Mouse (Mus musculus) thymus, postnatal 10 days (tissue): Measurements from ENCODE around the gene Zfp318.

ENCODE experiments used
- DNase-seq, 2 experiments: peaks; one replicate each; pipeline ENCODE4 v3.0.0; 2021; ENCODE audit warnings: low spot score in 2 of 2

Zfp318 gene

GRCm38 (mm10) chr17:46383294-46384060 lies at the start of gene Zfp318:
Gene Zfp318, plus strand, starts transcription at chr17:46383731.
- peak; percentile 98 to 100 for DNase-seq

GRCm38 (mm10) chr17:46336475-46336874 lies 47.1 kb upstream of the Zfp318 start:
- peak in 1 of 2 experiments; percentile 24 for DNase-seq

DNA sequence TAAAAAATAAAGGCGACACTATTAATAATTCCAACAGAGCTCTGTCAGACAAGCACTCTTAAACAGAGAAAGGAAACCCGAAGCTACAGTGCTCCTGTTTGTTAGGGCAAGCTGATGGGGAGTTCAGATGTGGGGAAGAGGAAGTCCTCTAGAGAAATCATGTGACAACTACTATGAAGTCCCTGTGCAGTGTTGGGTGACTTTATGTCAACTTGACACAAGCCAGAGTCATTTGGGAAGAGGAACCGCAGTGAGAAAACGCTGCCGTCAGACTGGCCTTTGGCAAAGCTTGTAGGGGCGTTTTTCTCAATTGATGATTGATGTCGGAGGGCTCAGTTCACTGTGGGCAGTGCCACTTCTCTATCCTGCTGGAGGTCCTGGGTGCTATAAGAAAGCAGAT lies 42.3 kb upstream of the Zfp318 start:
- DNase-seq: no peak

DNA sequence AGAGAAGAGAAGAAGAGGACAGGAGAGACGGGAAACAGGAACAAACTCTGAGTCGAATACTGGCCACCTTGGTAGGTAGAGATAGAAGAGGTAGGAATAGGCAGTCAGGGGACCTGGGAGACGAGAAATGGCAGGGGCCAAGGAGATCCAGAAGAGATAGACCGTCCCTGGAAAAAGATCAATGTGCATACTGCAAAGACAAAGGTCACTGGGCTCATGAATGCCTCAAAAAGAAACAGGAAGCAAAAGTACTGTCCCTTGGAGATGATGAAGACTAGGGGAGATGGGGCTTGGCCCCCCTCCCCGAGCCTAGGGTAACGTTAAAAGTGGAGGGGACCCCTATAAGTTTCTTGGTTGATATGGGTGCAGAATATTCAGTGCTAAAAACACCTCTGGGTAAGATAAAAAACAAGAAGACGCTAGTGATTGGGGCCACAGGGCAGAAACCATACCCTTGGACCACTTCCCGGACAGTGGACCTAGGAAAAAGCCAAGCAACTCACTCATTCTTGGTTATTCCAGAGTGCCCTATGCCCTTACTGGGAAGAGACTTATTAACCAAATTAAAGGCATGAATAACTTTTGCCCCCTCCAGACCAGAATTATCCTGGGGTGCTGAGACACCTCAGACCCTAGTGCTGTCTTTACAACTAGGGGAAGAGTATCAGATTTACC lies 32.4 kb upstream of the Zfp318 start:
- no peak for DNase-seq

DNA sequence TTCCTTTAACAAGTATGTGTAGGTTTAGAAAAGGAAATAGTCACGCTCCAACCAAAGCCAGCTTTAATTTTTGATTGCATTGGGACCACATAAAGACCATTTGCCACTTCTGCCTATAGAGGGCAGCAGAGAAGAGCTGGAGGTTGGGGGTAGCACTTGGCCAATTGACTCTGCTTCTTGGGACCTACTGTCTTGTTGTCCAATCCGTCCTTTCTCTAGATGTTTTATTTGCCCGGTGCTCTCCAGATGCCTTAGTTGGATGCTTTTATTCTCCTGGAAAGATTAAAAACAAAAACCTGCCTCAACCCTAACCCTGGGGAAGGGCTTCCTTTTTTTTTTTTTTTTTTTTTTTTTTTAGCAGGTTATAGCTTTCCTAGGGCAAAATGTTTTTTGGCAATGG lies 11.7 kb upstream of the Zfp318 start:
- DNase-seq: peak in 1 of 2 experiments; percentile 55

GRCm38 (mm10) chr17:46378564-46378963 lies 5.0 kb upstream of the Zfp318 start:
- DNase-seq: no peak

- DNase-seq: peak; percentile 23 to 26
Observed at GRCm38 (mm10) chr17:46384061-46384801, 700 bp downstream of the Zfp318 start.

GRCm38 (mm10) chr17:46388200-46388599 lies 4.7 kb downstream of the Zfp318 start:
- DNase-seq: no peak

- peak in 1 of 2 experiments; percentile 20 for DNase-seq
Observed at GRCm38 (mm10) chr17:46393012-46393411, 9.5 kb downstream of the Zfp318 start.

- no peak for DNase-seq
Observed at GRCm38 (mm10) chr17:46394631-46395030, 11.1 kb downstream of the Zfp318 start.

DNA sequence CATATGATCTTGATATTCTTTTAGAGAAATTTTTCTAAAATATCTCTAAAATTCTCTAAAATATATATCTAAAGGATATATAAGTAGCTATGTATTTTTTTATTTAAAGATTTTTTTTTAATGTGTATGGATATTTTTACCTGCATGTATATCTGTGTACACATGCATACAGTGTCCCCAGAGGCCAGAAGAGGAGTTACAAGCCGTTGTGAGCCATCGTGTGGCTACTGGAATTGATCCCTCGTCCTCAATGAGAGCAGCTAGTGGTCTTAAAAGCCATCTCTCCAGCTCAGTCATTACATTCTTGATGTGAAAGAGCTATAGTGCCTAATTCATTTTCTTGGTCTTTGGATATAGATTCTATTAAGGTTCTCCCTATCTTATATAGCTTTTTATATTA lies 24.9 kb downstream of the Zfp318 start:
- no peak for DNase-seq

DNA sequence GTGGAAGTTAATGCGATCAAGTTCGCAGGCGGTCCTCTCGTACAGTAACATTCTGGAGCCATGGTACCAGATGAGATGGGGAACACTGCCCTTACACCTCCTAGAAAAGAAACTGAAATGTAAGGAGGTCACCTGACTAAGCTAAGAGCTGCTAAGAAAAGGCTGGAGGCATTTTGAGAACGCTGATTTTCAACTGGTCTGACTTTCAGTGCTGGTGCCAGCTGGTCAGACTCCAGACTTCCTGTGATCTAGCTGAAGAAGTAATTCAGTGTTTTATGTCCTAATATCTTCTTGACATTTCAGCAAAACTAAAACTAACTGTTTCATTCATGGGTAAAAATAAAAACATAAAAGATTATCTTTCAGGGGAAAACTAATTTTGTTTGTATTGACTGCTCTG lies 35.1 kb downstream of the Zfp318 start:
- no peak for DNase-seq

DNA sequence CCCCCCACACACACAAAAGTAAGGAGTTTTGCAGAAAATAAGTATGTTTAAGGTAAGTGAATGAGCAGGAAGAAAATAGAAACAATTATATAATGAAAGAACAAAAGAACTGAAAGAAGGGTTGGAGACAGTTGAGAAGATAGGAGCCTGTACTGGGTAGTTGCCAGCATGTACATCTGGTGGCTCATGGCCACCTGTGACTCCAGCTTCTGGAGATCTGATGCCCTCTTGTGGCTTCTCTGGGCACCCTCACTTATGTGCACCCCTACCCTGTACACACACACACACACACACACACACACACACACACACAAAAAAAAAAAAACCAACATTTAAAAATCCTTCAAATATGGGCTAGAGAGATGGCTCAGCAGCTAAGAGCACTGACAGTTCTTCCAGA lies 36.2 kb downstream of the Zfp318 start:
- DNase-seq: no peak

DNA sequence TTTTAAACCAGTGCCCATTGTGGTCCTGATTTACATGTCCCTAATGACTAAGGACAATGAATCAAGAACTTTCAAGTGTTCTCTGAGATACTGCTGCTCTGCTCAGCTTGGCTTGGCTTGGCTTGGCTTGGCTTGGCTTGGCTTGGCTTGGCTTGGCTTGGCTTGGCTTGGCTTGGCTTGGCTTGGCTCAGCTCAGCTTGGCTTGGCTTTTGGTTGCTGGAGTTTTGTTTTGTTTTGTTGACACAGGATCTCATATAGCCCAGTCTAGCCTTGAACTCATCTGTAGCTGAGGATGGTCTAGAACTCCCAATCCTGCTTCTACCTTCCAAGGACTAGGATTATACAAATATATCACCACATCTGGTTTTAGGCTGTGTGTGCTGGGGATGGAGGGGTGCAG lies 43.0 kb downstream of the Zfp318 start:
- no peak for DNase-seq

DNA sequence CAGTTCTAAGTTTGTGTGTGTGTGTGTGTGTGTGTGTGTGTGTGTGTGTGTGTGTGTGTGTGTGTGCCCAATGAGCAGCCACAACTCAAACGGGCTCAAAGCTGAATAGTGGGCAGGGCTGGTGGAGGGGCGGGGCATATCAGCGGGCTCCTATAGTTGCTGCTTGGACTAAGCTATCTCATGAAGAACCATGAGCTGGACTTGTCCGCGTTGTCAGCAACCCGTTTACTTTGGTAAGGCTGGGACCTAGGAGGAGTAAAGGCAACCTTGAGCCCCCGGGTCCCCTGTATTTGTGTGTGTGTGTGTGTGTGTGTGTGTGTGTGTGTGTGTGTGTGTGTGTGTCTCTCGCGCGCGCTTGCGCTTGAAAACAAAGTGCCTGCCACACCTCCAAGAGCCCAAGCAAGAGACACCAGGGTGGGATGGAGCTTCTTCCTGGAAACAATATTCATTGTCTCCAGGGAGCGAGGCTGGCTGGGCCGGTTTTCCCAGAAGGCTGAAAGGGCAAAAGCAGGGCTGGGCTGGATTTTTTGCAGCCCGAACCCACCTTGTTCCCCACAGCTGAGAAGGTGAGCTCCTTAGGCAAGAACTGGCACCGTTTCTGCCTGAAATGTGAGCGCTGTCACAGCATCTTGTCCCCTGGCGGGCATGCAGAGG lies 45.4 kb downstream of the Zfp318 start, which contains the start of gene Crip3:
Crip3 (plus strand) TSS at position 166 of the 654 bp plus-strand sequence.
- no peak for DNase-seq

DNA sequence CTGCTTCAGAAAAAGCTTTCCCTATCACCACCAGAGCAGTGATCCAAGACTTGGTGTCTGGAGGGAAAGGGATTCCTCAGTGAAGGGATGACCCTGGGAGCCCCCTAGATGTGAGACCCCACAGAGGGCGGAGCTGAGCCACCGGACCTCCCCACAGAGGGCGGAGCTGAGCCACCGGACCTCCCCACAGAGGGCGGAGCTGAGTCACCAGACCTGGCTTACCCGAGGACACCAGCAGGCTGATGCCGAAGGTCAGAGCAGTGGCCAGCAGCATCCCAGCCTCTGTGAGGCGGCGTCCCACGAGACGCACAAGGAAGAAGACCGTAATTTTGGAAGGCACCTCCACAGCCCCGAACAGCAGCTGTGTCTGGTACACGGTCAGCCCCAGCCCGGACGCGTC lies 50.1 kb downstream of the Zfp318 start:
- no peak for DNase-seq

- DNase-seq: peak in 1 of 2 experiments; percentile 38
Observed at GRCm38 (mm10) chr17:46436672-46437366, 53.3 kb downstream of the Zfp318 start.

GRCm38 (mm10) chr17:46438298-46438873 lies 54.9 kb downstream of the Zfp318 start, which contains the start of gene Slc22a7:
Gene Slc22a7, minus strand, starts transcription at chr17:46438457.
- no peak for DNase-seq

DNA sequence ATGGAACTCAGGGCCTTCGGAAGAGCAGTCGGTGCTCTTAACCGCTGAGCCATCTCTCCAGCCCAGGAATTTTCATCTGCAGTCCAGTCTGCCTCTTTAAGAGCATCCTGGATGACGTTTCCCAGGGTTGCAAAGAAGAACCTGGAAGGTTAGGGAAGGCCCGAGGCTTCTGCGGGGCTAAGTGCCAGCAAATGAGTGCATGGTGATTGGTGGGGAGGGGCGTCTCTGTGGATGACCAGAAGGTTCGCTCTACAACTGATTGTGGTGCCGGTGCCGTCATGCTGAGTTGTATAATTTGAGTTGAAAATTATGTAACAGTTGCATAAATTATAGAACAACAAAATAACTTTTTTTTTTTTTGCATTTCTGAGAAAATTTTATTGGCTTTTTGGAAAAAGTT lies 55.6 kb downstream of the Zfp318 start:
- no peak for DNase-seq

DNA sequence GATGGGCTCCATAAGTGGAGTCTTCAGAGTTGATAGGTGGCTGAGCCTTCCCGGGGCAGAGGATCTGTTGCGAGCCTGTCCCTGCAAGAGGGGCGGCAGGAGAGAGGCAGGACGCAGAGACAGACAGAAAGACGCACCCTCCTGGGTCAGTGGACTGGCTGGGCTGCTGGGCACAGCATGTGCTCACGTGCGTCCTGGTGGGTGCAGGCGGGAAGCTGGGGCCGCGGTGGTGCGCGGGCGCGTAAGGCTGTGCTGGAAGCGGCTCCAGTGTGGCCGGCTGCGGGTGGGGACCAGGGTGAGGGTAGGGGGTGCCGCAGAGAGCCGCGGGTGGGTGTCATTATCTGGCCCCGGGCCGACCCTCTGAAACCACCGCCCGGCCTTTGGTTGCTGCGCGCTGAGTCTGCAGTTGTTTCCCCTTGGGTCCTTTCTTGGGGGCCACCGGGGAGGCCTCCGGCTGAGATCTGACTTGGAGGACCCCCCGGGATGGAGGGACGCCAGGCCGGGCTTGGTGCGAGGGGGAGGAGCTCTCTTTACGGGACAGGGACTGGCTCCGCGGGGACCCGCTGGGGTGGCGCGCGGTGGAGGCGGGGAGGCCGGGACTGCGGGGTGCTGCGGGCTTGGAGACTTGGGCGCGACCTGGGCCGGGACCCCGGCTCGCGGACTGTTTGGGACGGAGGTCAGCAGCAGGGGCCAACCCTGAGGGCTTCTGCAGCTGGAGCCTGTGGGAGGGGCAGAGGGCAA lies 61.5 kb downstream of the Zfp318 start:
- no peak for DNase-seq
